Mouse (Mus musculus) heart, postnatal 10 days (tissue): ENCODE measurements around the gene Slc30a3. TPM values are rescaled to one million over a fixed set of nuclear protein-coding genes. Genes with fewer than 3 reads are reported as not detected.

Source experiments
- DNase-seq, 2 experiments: peaks; one replicate each; pipeline ENCODE4 v3.0.0; 2021
- intact Hi-C: fragments of 180-260 bp; cut with DNase I; formaldehyde crosslinking; loops from one replicate; pipeline ENCODE4 v1.15.1; 2025
- total RNA-seq, 2 experiments: library from RNA; stranded (reverse); gene quantifications; 2 replicates each; pipeline ENCODE4 v1.2.3; 2021

Slc30a3 gene
- total RNA-seq, 2 experiments from 2014 or later = 0.25 TPM; not detected in 1

DNA sequence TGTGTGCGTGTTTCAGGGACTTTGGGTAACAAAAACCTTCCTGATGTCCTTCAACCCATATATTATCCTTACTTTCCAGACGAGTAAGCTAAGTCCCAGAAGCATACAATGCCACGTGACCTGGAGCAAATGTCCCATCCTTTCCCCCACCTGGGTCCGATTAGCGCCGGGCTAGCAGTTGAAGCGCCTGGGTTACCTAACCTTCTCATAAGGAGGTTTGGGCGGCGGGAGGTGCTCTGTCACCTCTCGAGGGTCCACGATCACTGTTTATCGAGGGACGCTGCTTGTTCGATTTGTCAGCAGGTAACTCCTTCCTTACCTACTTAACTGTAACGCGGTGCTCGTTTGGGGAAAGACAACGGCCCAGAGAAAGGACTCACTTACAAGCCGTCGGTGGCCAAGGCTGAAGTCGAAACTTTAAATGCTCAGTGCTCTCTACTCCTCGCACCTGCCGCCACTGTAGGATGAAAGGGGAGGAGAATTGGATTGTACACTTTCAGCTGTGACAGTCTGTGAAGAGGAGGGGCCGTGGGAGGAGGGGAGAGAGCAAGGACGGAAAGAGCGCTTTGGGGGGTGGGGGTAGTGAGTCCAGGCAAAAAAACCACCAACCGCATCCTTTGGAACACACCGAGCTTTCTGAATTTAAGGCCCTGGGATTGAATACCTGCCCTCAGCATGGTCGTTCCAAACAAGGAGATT is 13.8 kb downstream of the Slc30a3 start:
- intact Hi-C loops = no loop called here
- DNase-seq = no peak

DNA sequence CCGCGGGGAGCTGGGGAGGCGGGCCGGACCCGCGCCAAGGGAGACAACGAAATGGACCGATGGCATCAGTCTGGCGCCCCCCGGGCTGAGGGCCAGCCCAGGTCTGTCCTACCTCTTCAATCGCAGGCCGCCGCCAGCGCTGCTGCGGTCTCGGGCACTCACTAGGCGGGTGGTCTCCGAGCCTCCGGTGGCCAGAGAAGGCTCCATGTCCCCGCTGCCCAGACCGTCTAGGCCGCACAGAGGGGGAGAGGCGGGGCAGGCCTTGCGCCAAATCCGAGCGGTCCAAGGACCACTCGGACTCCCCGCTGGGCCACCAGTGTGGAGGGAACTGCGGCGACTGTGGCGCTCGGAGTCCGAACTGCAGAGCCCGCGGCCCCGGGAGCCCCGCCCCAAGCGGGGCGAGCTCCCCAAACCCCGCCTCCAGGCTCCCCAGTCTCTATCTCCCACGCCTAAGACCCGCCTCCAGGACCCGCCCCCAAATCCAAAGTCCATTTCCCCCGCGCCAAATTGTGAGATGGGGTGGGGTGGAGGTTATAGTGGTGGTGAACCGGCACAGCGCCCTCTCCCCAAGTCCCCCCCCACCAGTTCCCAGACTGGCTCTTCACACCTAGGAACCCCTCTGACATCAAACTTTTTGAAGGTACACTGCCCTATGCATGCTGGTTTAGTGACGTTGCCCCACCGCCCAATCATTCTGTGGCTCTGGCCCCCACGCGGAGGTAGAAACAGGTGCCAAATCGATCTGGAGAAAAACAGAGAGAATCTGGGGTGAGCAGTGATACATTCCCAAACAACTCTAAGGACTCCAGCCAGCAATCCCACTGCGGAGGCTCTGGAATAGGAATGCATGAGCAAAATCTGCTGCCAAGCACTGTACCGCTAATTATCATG is 14.6 kb downstream of the Slc30a3 start:
- intact Hi-C loops = no loop called here
- DNase-seq = no peak

- no peak for DNase-seq
- intact Hi-C loops = no loop called here
Observed at GRCm38 (mm10) chr5:31092231-31092975, 15.6 kb downstream of the Slc30a3 start.

- intact Hi-C loops = no loop called here
- DNase-seq = no peak
Observed at GRCm38 (mm10) chr5:31087131-31087530, 20.9 kb downstream of the Slc30a3 start.

GRCm38 (mm10) chr5:31086606-31087005 is 21.4 kb downstream of the Slc30a3 start:
- DNase-seq = no peak
- intact Hi-C loops = no loop called here

- DNase-seq = no peak
- intact Hi-C loops = no loop called here
Observed at GRCm38 (mm10) chr5:31083949-31084348, 24.1 kb downstream of the Slc30a3 start.

- intact Hi-C loops = no loop called here
- peak; percentile 59 to 60 for DNase-seq
Observed at GRCm38 (mm10) chr5:31082935-31083625, 25.0 kb downstream of the Slc30a3 start.

DNA sequence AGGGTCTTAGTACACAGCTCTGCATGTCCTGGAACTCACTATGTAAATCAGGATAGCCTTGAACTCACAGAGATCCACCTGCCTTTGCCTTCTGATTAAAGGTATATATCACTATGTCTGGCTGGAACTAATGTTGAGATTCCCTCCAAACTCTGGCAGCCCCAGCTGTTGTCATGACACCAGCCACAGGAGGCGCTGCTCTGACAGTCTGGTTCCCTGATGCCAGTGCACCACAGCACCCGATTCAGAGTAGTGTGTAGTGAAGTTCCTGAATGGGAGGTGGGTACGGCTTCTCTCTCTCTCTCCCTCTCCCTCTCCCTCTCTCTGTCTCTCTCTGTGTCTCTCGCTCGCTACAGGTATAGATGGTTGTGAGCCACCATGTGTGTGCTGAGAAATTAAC is 25.7 kb downstream of the Slc30a3 start:
- DNase-seq = peak; percentile 64 to 85
- intact Hi-C loops = no loop called here

- intact Hi-C loops = no loop called here
- peak; percentile 47 to 72 for DNase-seq
Observed at GRCm38 (mm10) chr5:31081386-31081785, 26.7 kb downstream of the Slc30a3 start.

GRCm38 (mm10) chr5:31080795-31081164 is 27.3 kb downstream of the Slc30a3 start:
- intact Hi-C loops = no loop called here
- DNase-seq = no peak

DNA sequence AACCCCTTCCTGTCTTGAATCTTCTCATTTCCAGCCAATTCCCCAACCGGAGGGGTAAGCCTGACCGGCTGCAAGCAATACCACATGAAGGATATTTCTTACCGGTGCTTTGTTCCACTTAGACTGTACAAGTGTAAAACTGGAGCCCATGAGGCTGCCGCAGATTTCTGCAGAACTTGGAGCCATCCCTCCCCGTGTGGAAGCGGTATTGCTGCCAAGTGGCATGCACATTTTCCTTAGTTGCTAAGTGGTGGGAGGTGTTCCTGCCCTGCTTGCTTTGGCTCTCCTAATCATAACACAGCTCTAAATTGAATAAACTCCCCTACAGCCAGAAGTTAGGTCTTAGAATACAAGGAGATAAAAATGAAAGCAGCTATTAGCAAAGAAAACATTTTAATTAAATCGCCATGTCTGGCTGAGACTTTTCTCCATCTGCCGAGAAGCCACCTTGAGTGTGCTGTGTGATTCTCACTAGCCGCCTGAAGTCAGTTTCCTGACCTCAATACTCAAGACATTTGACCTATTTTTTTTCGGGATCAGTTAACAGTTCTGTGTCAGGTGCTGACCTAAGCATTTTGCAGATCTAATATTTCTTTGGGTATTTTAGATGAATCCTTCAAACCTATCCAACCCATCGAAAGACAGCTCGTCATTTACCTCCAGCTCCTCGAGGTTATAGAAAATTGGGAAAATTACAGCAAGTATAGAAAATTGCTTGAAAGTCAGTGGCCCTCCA is 27.8 kb downstream of the Slc30a3 start:
- DNase-seq = peak; percentile 20 to 23
- intact Hi-C loops = no loop called here

GRCm38 (mm10) chr5:31076346-31076745 is 31.7 kb downstream of the Slc30a3 start:
- DNase-seq = no peak
- intact Hi-C loops = no loop called here

DNA sequence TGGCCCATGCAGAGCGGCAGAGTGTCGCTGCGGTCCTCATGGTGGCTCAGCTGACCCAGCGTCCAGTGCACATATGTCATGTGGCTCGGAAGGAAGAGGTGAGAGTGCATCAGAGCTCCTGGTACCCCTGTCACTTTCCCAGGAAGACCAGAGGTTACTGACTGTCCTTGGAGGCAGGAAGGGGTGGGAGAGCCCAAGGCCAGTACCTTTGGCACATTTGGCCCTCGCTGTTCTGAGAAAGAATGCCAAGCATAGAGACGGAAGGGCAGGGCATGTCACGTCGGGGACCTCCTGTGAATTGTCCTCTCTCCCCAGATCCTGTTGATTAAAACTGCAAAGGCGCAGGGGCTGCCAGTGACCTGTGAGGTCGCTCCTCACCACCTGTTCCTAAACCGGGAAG is 34.9 kb downstream of the Slc30a3 start:
- intact Hi-C loops = no loop called here
- DNase-seq = peak in 1 of 2 experiments; percentile 23

- intact Hi-C loops = no loop called here
- DNase-seq = no peak
Observed at GRCm38 (mm10) chr5:31071821-31072220, 36.2 kb downstream of the Slc30a3 start.

DNA sequence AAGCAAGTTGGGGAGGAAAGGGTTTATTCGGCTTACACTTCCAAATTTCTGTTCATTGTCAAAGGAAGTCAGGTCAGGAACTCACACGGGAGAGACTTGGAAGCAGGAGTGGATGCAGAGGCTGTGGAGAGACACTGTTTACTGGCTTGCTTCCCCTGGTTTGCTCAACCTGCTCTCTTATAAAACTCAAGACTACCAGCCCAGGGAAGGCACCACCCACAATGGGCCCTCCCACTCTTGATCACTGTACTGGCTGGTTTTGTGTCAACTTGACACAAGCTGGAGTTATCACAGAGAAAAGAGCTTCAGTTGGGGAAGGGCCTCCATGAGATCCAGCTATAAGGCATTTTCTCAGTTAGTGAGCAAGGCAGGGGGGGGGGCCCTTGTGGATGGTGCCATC is 37.0 kb downstream of the Slc30a3 start:
- intact Hi-C loops = no loop called here
- DNase-seq = no peak

GRCm38 (mm10) chr5:31069810-31070209 is 38.2 kb downstream of the Slc30a3 start:
- no peak for DNase-seq
- intact Hi-C loops = no loop called here

GRCm38 (mm10) chr5:31055216-31056140 is 52.6 kb downstream of the Slc30a3 start:
- DNase-seq = no peak
- intact Hi-C loops = no loop called here

DNA sequence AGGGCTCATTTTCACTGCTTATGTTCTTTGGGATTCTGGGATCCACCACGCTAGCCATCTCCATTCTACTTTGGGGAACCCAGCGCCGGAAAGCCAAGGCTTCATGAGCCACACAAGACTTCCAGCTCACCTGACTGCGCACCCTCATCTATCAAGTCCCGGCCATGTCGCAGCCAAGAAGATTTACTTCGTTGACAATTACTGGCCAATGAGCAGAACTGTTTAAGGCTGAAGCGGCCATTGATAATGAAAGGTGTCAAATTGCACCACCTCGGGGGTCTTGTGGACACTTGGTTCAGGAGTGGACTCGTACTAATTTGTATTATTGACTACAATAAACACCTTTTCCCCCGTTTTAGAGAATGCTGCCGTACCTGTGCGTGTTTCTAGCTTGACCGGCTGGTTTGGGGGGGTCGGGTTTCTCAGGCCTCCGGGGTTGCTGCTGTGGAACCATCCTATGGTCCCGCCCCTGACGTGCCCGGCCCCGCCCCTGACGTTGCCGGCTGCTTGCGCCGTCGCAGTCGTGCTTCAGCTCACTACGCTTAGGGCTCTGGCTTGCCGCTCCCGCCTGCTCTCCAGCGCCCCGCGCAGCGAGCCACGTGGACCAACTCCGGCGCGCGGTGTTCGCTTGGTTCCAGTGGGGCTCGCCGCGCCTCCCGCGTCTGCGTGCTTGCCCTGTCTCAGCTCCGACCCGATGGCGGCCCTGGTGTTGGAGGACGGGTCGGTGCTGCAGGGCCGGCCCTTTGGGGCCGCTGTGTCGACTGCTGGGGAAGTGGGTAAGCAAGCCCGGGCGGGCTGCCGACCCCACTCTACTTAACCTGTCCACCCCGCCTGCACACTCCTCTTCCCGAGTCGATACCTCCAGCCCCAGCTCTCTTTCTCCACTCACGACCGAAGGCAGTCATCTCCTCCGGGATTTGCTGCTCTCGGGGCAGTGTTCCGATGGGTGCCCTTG is 53.5 kb downstream of the Slc30a3 start, which contains the start of gene Cad:
Gene Cad, plus strand, starts transcription at position 520 of the 955 bp plus-strand sequence.
- intact Hi-C loops = loop anchor here (5.0 kb wide), 1 partner anchor 58 kb away; no protein-coding TSS in a partner anchor
- DNase-seq = peak; percentile 97
